Mouse (Mus musculus) embryonic facial prominence, embryonic 14.5 days (tissue): ENCODE measurements around the gene Best1. TPM values are rescaled to one million over a fixed set of nuclear protein-coding genes. Genes with fewer than 3 reads are reported as not detected.

ENCODE experiments used
- ATAC-seq: fragments of 200-750 bp; cut with Nextera tagmentation; 2 replicates; pipeline ENCODE4 v1.8.0; 2017; ENCODE audit warnings: low read depth, moderate number of reproducible peaks, moderate TSS enrichment
- DNase-seq: peaks from one replicate; pipeline ENCODE4 v3.0.0-alpha.2; 2015; ENCODE audit warnings: low spot score
- H3K27ac ChIP-seq: fragments of 300-500 bp; sonication (generic); replicated peaks from 2 replicates; pipeline ENCODE4 v1.5.1; 2014; ENCODE audit warnings: low read depth, mild to moderate bottlenecking, low read length, moderate library complexity
- H3K27me3 ChIP-seq: fragments of 300-500 bp; sonication (generic); replicated peaks from 2 replicates; pipeline ENCODE4 v1.6.1; 2014; ENCODE audit warnings: low read length; ENCODE audit not compliant: control insufficient read depth, insufficient read depth
- H3K36me3 ChIP-seq: fragments of 300-500 bp; sonication (generic); 2 replicates; pipeline ENCODE4 v1.6.1; 2014; ENCODE audit warnings: low read length, mixed read lengths; ENCODE audit not compliant: control insufficient read depth, insufficient read depth
- H3K4me1 ChIP-seq: fragments of 300-500 bp; sonication (generic); 2 replicates; pipeline ENCODE4 v1.6.1; 2014; ENCODE audit warnings: antibody characterized with exemption, low read length; ENCODE audit not compliant: control insufficient read depth, insufficient read depth
- H3K4me2 ChIP-seq: fragments of 300-500 bp; sonication (generic); 2 replicates; pipeline ENCODE4 v1.6.1; 2014; ENCODE audit warnings: low read depth, mild to moderate bottlenecking, low read length, moderate library complexity, mixed read lengths
- H3K4me3 ChIP-seq: fragments of 300-500 bp; sonication (generic); 2 replicates; pipeline ENCODE4 v1.5.1; 2014; ENCODE audit warnings: low read depth, mild to moderate bottlenecking, low read length
- H3K9ac ChIP-seq: fragments of 300-500 bp; sonication (generic); 2 replicates; pipeline ENCODE4 v1.6.1; 2014; ENCODE audit warnings: low read depth, mild to moderate bottlenecking, low read length, moderate library complexity, mixed read lengths
- H3K9me3 ChIP-seq: fragments of 300-500 bp; sonication (generic); 2 replicates; pipeline ENCODE4 v1.6.1; 2016; ENCODE audit warnings: low read length; ENCODE audit not compliant: control insufficient read depth
- WGBS: fragments of 180-500 bp; shearing (Covaris S2); extraction: QIAGEN DNeasy Blood & Tissue Kit; methylation state at CpG from one replicate; pipeline ENCODE4 v1.1.7; 2014; 5-methylcytosine and 5-hydroxymethylcytosine counted together
- polyA plus RNA-seq: library from polyadenylated mRNA; unstranded; fragments of >200 nt; fragmentation: Nextera tagmentation; extraction: Ambion mirVana; gene quantifications from 2 replicates; pipeline ENCODE4 v1.2.1, GENCODE M21; 2014

The Best1 gene
- polyA plus RNA-seq, 1 experiment from 2014 or later, result 1.5 TPM

DNA sequence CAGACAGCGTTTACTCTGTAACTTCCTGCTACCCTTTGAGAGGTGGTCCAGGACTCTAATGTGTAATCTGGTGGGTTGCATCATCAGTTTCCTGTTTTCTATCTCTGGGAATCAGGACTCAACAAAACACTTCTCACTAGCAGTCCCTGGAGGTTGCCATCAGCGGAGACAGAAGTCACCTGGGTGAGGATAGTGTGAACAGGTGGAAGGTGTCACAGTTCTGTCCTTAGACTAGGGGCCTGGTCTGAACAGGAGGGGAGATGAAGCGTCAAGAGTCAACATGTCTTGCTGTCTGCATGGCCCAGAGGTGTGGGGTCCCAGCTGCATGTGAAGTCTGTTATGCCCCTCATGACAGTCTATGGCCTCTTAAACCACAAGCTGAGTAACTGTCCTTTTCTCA, 48.5 kb downstream of the Best1 start:
- Histone ChIP-seq H3K4me1 (peaks cover 18% of the 10 kb centered on the region), H3K27me3 (no peaks in the 10 kb centered on the region), H3K4me3 (no peak overlapping the region), H3K36me3 (no peaks in the 10 kb centered on the region), H3K27ac (no peak overlapping the region), H3K9ac (no peak overlapping the region), H3K4me2 (no peak overlapping the region), H3K9me3 (no peaks in the 10 kb centered on the region)
- DNase-seq (no peak), ATAC-seq (no peak)
- WGBS, result 79% methylated on average over 3 of the region's 3 CpGs

DNA sequence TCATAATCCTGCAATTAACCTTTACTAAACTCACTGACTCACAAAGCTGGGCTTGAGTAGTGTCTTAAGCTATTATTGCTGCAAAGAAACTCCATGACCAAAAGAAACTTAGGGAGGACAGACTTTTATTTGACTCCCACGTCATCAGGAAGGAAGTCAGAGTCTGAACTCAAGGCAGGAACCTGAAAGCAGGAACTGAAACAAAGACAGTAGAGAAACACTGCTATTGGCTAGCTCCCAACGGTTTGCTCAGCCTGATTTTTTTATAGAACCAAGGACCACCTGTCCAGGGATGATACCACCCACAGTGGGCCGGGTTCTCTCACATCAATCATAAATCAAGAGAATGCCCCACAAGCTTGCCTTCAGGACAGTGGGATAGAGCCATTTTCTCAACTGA, 49.0 kb downstream of the Best1 start:
- H3K4me1 ChIP-seq, result peaks cover 18% of the 10 kb centered on the region
- no peak overlapping the region for H3K27ac ChIP-seq
- H3K9me3 ChIP-seq, result no peaks in the 10 kb centered on the region
- H3K27me3 ChIP-seq, result no peaks in the 10 kb centered on the region
- no peak for ATAC-seq
- WGBS, result 71% methylated on average over 3 of the region's 3 CpGs
- H3K36me3 ChIP-seq, result no peaks in the 10 kb centered on the region
- no peak overlapping the region for H3K4me2 ChIP-seq
- no peak overlapping the region for H3K4me3 ChIP-seq
- no peak for DNase-seq
- H3K9ac ChIP-seq, result no peak overlapping the region

GRCm38 (mm10) chr19:9946986-9947385, 54.4 kb downstream of the Best1 start:
- Histone ChIP-seq H3K4me3 (no peak overlapping the region), H3K36me3 (no peaks in the 10 kb centered on the region), H3K9me3 (no peaks in the 10 kb centered on the region), H3K27ac (peak overlapping the region; percentile 33; the same call in 1 of the 2 replicates), H3K4me1 (peaks cover 9% of the 10 kb centered on the region), H3K9ac (no peak overlapping the region), H3K27me3 (no peaks in the 10 kb centered on the region), H3K4me2 (no peak overlapping the region)
- ATAC-seq (no peak), DNase-seq (peak; percentile 61)
- 54% methylated on average over 3 of the region's 3 CpGs for WGBS

- Histone ChIP-seq H3K27ac (no peak overlapping the region), H3K27me3 (no peaks in the 10 kb centered on the region), H3K4me1 (peaks cover 9% of the 10 kb centered on the region), H3K4me2 (no peak overlapping the region), H3K9me3 (no peaks in the 10 kb centered on the region), H3K4me3 (no peak overlapping the region), H3K9ac (no peak overlapping the region), H3K36me3 (no peaks in the 10 kb centered on the region)
- 88% methylated on average over 8 of the region's 8 CpGs for WGBS
- DNase-seq (no peak), ATAC-seq (no peak)
Measured at GRCm38 (mm10) chr19:9945800-9946564, 55.5 kb downstream of the Best1 start.

GRCm38 (mm10) chr19:9942539-9943533, 58.6 kb downstream of the Best1 start:
- WGBS, result 51% methylated on average over 10 of the region's 10 CpGs
- no peak for ATAC-seq
- H3K27ac ChIP-seq, result peak overlapping the region; percentile 40

DNA sequence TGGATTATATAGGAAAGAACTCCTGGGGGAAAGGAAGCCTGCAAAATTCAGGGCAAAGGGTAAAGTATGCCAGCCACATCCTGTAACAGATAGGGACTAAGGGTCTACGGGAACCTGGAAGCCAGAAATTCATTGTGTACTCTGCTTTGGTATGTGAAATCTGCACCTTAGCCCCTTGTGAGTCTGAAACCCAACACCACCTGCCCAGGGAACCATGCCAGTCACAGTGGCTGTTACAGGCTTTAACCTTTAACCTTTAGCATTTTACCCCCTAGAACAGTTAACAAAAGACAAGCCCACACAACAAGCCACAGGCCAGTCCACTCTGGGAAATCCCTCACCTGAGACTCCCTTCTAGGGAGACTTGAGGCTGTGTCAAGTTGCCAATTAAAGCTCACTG, 59.6 kb downstream of the Best1 start:
- no peak for DNase-seq
- WGBS, result 15% methylated on average over 1 of the region's 1 CpGs
- ATAC-seq, result no peak
- Histone ChIP-seq H3K9me3 (no peaks in the 10 kb centered on the region), H3K4me3 (no peak overlapping the region), H3K9ac (no peak overlapping the region), H3K4me1 (peaks cover 9% of the 10 kb centered on the region), H3K36me3 (no peaks in the 10 kb centered on the region), H3K27ac (no peak overlapping the region), H3K27me3 (no peaks in the 10 kb centered on the region), H3K4me2 (no peak overlapping the region)

More at GRCm38 (mm10) chr19:9942539-9943533, 58.6 kb downstream of the Best1 start:
- Histone ChIP-seq H3K27me3 (no peaks in the 10 kb centered on the region), H3K9ac (no peak overlapping the region), H3K36me3 (no peaks in the 10 kb centered on the region), H3K9me3 (no peaks in the 10 kb centered on the region), H3K4me2 (no peak overlapping the region), H3K4me3 (no peak overlapping the region), H3K4me1 (peaks cover 9% of the 10 kb centered on the region)
- DNase-seq, result peak; percentile 40

GRCm38 (mm10) chr19:9940903-9941302, 60.5 kb downstream of the Best1 start:
- H3K4me3 ChIP-seq, result no peak overlapping the region
- H3K9ac ChIP-seq, result no peak overlapping the region
- no peaks in the 10 kb centered on the region for H3K9me3 ChIP-seq
- peaks cover 9% of the 10 kb centered on the region for H3K4me1 ChIP-seq
- ATAC-seq (no peak), DNase-seq (no peak)
- no peaks in the 10 kb centered on the region for H3K36me3 ChIP-seq
- no peak overlapping the region for H3K27ac ChIP-seq
- no peaks in the 10 kb centered on the region for H3K27me3 ChIP-seq
- WGBS, result 25% methylated on average over 4 of the region's 4 CpGs
- H3K4me2 ChIP-seq, result no peak overlapping the region

GRCm38 (mm10) chr19:9939841-9940240, 61.6 kb downstream of the Best1 start:
- no peaks in the 10 kb centered on the region for H3K27me3 ChIP-seq
- peaks cover 9% of the 10 kb centered on the region for H3K4me1 ChIP-seq
- no peak overlapping the region for H3K4me3 ChIP-seq
- 36% methylated on average over 7 of the region's 7 CpGs for WGBS
- ATAC-seq (0 out of 2 replicates have a peak, but pooled peaks have one; percentile 47), DNase-seq (no peak)
- no peaks in the 10 kb centered on the region for H3K9me3 ChIP-seq
- H3K27ac ChIP-seq, result no peak overlapping the region
- no peak overlapping the region for H3K4me2 ChIP-seq
- H3K36me3 ChIP-seq, result no peaks in the 10 kb centered on the region
- no peak overlapping the region for H3K9ac ChIP-seq
